Comparison of ENCODE assay signal across 21 mouse cellular contexts in the genomic region with DNA sequence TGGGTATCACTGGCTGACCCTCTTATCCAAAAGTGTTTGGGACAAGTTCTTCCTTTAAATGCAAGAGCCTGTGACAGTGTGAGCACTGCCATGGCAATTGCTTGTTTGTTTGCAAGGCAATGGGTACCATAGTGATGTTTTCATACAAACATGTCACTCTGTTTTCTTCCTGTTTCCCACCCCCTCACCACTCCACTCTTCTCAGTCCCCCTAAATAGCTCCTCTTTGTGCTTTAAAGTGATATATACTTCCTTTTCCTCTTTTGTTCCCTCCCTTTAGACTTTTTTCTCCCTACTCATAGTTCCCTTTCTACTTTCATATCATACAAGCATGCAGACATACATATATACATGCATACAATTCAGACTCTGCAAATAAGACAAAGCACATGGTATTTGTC. TPM values are rescaled to one million over a fixed set of nuclear protein-coding genes. Genes with fewer than 3 reads are reported as not detected.
A peak's percentile ranks its signal among the peaks of the same experiment; 100 is the strongest.
DNase-seq lines count a peak whose midpoint lies in the region; ATAC-seq lines count a peak whose summit lies in the region.
"Had no signal": no experiment of that assay in that cellular context is flagged by ENCODE, and none has a peak within 500 bp of the region (broad histone marks: within the 10 kb centered on the region; RNA-seq: fewer than 3 reads in every experiment).

No protein-coding gene starts in this region.

- DNase-seq in adrenal gland, adult 18-20 months (ENCODE audit: low spot score in 2 of 2), result no peak
- no peak for DNase-seq in T-cell, adult 2 months (ENCODE audit: low spot score)
- DNase-seq in testis, postnatal 10 days (ENCODE audit: low spot score), result no peak
- DNase-seq: adrenal gland, adult 2 months; adrenal gland, postnatal 10 days; adrenal gland, postnatal 25 days; B cell, adult 2 months; cerebellum, adult 11 months; cerebellum, adult 18-20 months; cerebellum, adult 8-10 months; cerebellum, adult 9-11 months; cerebellum, postnatal 14 days; cerebellum, postnatal 36 days had no signal

- peak; percentile 58 for ATAC-seq in common myeloid progenitor, adult 5-6 weeks (replicated peaks; ENCODE audit: low read depth, poor library complexity, severe bottlenecking)
- ATAC-seq in hematopoietic stem cell, adult 5-6 weeks (replicated peaks in 1 of 2; ENCODE audit: insufficient read depth in 1 of 2, low FRiP score in 2 of 2, low TSS enrichment in 1 of 2, low read depth in 1 of 2, poor library complexity in 2 of 2, severe bottlenecking in 2 of 2), result peak; percentile 4 to 36; a peak in 2 of 4 replicates
- peak; percentile 39; the same call in 1 of the 2 replicates for ATAC-seq in megakaryocyte progenitor cell, adult 5-6 weeks (replicated peaks; ENCODE audit: poor library complexity)
- ATAC-seq: activated CD4-positive, CD25-positive, alpha-beta regulatory T cell, adult 4 months; CD4-positive, CD25-positive, alpha-beta regulatory T cell, adult 4 months; forebrain, embryonic 14.5 days; forebrain, embryonic 16.5 days had no signal

RNA-seq across cellular contexts. Expression of gene Sv2b, which starts 10.9 kb away (rescaled TPM):
- total RNA-seq in common myeloid progenitor, adult 5-6 weeks (2017), result not detected in 2 replicates
- total RNA-seq in hematopoietic stem cell, adult 5-6 weeks (2017), result 0.13 TPM in 1 of 2 replicates, not detected in the other
- not detected in 2 replicates for total RNA-seq in megakaryocyte progenitor cell, adult 5-6 weeks (2015)
- total RNA-seq in megakaryocyte progenitor cell, adult 5-6 weeks (2017), result not detected in 2 replicates
- under 1 TPM; 0.07 to 0.10 TPM for total RNA-seq in adrenal gland, adult 18-20 months (2021)
- total RNA-seq: CH12.LX had no signal
